Mouse (Mus musculus): ENCODE data around the gene Efcab10. TPM values are rescaled to one million over a fixed set of nuclear protein-coding genes. Genes with fewer than 3 reads are reported as not detected.
A peak's percentile ranks its signal among the peaks of the same experiment; 100 is the strongest.

Gene Efcab10
- polyA plus RNA-seq (2015; fragmentation: Nextera tagmentation; extraction: Ambion mirVana), result 3.6 and 5.1 TPM in 2 replicates

- no peaks in the 10 kb centered on the region for H3K36me3 ChIP-seq
- H3K4me2 ChIP-seq, result peak within 1 kb of the TSS; percentile 60
- no peaks in the 10 kb centered on the region for H3K9me3 ChIP-seq
- 7% methylated on average over 24 of the region's 24 CpGs for WGBS
- peak within 1 kb of the TSS; percentile 67 for H3K9ac ChIP-seq
- peak within 1 kb of the TSS; percentile 86 for H3K27ac ChIP-seq
- ATAC-seq (ENCODE audit: low FRiP score), result peak; percentile 87
- peaks cover 12% of the 10 kb centered on the region for H3K4me1 ChIP-seq (replicated peaks)
- no peaks in the 10 kb centered on the region for H3K27me3 ChIP-seq
- peak within 1 kb of the TSS; percentile 37 for H3K4me3 ChIP-seq
Observed at GRCm38 (mm10) chr12:33394804-33395623, at the start of gene Efcab10. Gene Efcab10 (plus strand): TSS chr12:33394854.

DNA sequence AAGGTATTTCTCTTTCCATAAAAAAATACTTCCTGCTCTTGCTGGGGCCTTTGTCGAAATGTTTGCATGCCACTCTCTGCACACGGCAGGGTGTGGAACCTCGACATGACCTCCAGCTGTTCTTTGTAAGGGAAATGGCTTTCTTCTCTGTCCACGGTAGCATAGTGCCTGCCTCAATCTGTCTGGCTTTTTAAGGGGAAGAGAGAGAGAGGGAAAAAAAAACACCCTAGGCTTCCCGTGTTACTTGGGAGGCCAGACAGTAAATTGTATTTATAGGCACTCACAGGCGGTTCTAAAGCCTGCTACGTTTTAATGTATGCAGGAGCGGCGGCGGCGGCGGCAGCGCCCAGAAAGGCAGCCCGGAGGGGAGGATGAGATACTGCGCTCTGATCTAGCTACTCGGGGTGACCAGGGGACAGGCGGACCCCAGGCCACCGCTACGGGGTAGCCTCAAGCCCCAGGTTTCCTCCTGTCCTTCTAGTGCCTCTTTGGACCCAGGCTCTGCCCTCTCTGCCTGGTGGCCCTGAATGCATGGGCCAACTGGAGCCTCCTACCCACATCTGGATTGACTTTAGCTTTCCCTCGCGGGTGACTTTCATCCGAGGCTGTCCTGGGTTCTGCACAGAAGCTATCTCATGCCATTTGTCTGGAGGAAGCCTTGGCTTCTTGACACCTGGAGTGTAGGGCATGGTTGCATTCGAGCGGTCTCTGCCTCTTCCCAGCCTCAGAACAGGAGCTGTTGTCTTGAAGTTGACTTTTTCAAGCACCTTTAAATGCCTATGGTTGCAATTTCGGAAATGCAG is 49.5 kb upstream of the Efcab10 start:
- peaks cover 54% of the 10 kb centered on the region for H3K4me1 ChIP-seq (replicated peaks)
- WGBS, result 7% methylated on average over 25 of the region's 25 CpGs
- H3K9me3 ChIP-seq, result no peaks in the 10 kb centered on the region
- H3K4me3 ChIP-seq, result peak overlapping the region; percentile 25
- peaks cover 7% of the 10 kb centered on the region for H3K36me3 ChIP-seq
- peak overlapping the region; percentile 52 for H3K4me2 ChIP-seq
- peaks cover 27% of the 10 kb centered on the region for H3K27me3 ChIP-seq
- H3K27ac ChIP-seq, result peak overlapping the region; percentile 60
- peak overlapping the region; percentile 66 for H3K9ac ChIP-seq
- peak; percentile 15; the same call in 1 of the 2 replicates for ATAC-seq (ENCODE audit: low FRiP score)

DNA sequence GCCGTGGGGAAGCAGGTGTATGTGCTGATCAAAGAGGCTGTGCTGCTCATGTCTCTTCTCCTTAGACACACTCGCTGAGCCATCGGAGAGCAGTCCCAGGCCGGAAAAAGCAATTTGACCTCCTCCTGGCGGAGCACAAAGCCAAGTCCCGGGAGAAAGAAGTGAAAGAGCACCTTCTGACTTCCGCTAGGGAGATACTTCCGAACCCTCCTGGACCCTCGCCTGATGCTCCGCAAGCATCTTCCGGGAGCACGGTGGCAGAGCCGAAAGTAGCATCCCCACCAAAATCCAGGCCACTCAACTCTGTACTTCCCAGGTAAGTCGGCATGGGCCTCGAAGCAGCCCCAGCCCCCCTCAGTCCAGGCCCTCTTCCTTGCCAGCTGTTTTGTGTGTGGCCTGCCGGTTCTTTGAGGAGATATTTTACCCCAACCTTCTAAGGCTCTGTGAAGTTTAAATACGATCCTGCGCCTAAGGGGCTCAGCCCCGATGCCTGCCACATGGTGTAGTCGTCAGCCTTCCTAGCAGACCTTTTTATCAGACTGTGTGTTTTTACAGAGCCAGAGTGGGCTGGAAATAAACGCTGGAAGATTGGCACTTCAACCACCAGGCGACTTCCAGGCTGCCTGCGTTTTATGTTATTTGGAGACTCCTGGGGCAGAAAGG is 48.8 kb upstream of the Efcab10 start:
- 31% methylated on average over 23 of the region's 23 CpGs for WGBS
- H3K36me3 ChIP-seq, result peaks cover 11% of the 10 kb centered on the region
- no peaks in the 10 kb centered on the region for H3K9me3 ChIP-seq
- peaks cover 47% of the 10 kb centered on the region for H3K4me1 ChIP-seq (replicated peaks)
- ATAC-seq (ENCODE audit: low FRiP score), result no peak
- peaks cover 27% of the 10 kb centered on the region for H3K27me3 ChIP-seq
- no peak overlapping the region for H3K4me3 ChIP-seq
- H3K9ac ChIP-seq, result peak overlapping the region; percentile 66; the same call in 1 of the 2 replicates
- peak overlapping the region; percentile 52; the same call in 1 of the 2 replicates for H3K4me2 ChIP-seq
- no peak overlapping the region for H3K27ac ChIP-seq

DNA sequence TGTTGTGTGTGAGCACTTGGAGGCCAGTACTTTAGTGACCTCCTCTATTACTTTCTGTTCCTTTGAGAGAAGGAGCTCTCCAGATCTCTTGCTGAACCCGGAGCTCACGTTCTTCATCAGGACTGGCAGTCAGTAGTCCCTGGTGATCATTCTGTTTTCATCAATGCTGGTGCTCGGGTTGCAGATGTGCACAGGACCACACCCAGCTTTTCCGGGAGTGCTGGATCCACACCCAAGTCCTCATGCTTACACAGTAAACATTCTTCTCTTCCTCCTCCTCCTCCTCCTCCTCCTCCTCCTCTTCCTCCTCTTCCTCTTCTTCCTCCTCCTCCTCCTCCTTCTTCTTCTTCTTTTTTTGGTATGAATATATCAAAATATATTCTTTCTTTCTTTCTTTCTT is 42.0 kb upstream of the Efcab10 start:
- no peak for ATAC-seq (ENCODE audit: low FRiP score)
- WGBS, result 77% methylated on average over 4 of the region's 4 CpGs

DNA sequence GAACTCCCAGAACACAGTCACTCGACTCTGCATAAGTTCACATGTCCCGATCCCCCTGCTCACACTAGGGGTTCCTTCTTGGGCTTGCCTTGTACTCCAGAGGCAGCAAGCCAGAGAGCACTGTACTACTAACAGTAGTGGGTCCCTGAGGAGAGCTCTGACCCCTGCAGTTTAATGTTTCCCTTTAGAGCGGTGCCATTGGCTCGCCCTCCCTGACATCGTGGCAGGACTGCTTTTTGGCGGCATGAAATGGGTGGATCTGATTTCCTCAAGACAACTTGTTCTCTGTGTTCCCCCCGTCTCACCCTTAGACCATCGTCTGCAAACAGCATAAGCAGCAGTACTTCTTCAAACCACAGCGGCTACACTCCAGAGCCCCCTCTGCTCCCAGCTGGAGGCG is 36.3 kb upstream of the Efcab10 start:
- H3K9ac ChIP-seq, result no peak overlapping the region
- H3K27me3 ChIP-seq, result no peaks in the 10 kb centered on the region
- peaks cover 14% of the 10 kb centered on the region for H3K4me1 ChIP-seq (replicated peaks)
- H3K9me3 ChIP-seq, result no peaks in the 10 kb centered on the region
- H3K4me2 ChIP-seq, result no peak overlapping the region
- H3K4me3 ChIP-seq, result no peak overlapping the region
- 92% methylated on average over 10 of the region's 10 CpGs for WGBS
- peaks cover 30% of the 10 kb centered on the region for H3K36me3 ChIP-seq
- no peak overlapping the region for H3K27ac ChIP-seq
- no peak for ATAC-seq (ENCODE audit: low FRiP score)

More for the DNA sequence above, 42.0 kb upstream of the Efcab10 start:
- no peak overlapping the region for H3K4me2 ChIP-seq
- peaks cover 23% of the 10 kb centered on the region for H3K36me3 ChIP-seq
- no peak overlapping the region for H3K9ac ChIP-seq
- no peak overlapping the region for H3K4me3 ChIP-seq
- H3K27me3 ChIP-seq, result no peaks in the 10 kb centered on the region
- no peaks in the 10 kb centered on the region for H3K4me1 ChIP-seq (replicated peaks)
- H3K9me3 ChIP-seq, result no peaks in the 10 kb centered on the region
- H3K27ac ChIP-seq, result no peak overlapping the region

DNA sequence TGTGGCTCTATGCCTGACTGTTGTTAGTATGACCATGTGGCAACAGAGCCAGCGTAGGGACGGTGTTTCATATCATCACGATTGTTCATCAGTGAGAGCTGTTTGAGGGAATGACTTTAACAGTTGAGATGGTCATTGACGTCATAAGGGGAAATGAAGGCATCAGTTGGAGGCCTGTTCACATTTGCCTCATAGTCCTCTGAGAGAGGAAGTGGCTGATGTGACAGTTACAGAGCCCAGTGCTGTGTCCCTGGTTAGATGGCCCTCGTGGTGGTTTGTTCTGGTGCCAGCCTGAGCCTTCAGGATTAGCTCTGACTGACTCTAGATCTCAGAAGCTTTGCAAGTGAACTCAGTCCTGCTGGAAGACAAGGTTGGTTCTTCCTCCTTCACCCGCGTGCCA is 35.4 kb upstream of the Efcab10 start:
- peaks cover 17% of the 10 kb centered on the region for H3K4me1 ChIP-seq (replicated peaks)
- H3K27me3 ChIP-seq, result no peaks in the 10 kb centered on the region
- no peak overlapping the region for H3K27ac ChIP-seq
- 95% methylated on average over 7 of the region's 7 CpGs for WGBS
- peaks cover 28% of the 10 kb centered on the region for H3K36me3 ChIP-seq
- H3K4me3 ChIP-seq, result no peak overlapping the region
- ATAC-seq (ENCODE audit: low FRiP score), result no peak
- H3K4me2 ChIP-seq, result no peak overlapping the region
- H3K9ac ChIP-seq, result no peak overlapping the region
- no peaks in the 10 kb centered on the region for H3K9me3 ChIP-seq

GRCm38 (mm10) chr12:33359878-33360482 is 34.7 kb upstream of the Efcab10 start:
- H3K27ac ChIP-seq, result peak overlapping the region; percentile 55; the same call in 1 of the 2 replicates
- H3K4me3 ChIP-seq, result no peak overlapping the region
- peaks cover 17% of the 10 kb centered on the region for H3K4me1 ChIP-seq (replicated peaks)
- H3K9me3 ChIP-seq, result no peaks in the 10 kb centered on the region
- H3K4me2 ChIP-seq, result no peak overlapping the region
- no peaks in the 10 kb centered on the region for H3K27me3 ChIP-seq
- no peak overlapping the region for H3K9ac ChIP-seq
- 87% methylated on average over 5 of the region's 5 CpGs for WGBS
- H3K36me3 ChIP-seq, result peaks cover 25% of the 10 kb centered on the region
- no peak for ATAC-seq (ENCODE audit: low FRiP score)

- H3K4me2 ChIP-seq, result no peak overlapping the region
- H3K27me3 ChIP-seq, result no peaks in the 10 kb centered on the region
- no peak overlapping the region for H3K9ac ChIP-seq
- no peak overlapping the region for H3K4me3 ChIP-seq
- H3K9me3 ChIP-seq, result no peaks in the 10 kb centered on the region
- H3K27ac ChIP-seq, result peak overlapping the region; percentile 55; the same call in 1 of the 2 replicates
- 58% methylated on average over 6 of the region's 6 CpGs for WGBS
- H3K36me3 ChIP-seq, result peaks cover 30% of the 10 kb centered on the region
- peaks cover 17% of the 10 kb centered on the region for H3K4me1 ChIP-seq (replicated peaks)
- peak; percentile 47; the same call in 1 of the 2 replicates for ATAC-seq (ENCODE audit: low FRiP score)
Observed at GRCm38 (mm10) chr12:33360729-33361128, 33.9 kb upstream of the Efcab10 start.

DNA sequence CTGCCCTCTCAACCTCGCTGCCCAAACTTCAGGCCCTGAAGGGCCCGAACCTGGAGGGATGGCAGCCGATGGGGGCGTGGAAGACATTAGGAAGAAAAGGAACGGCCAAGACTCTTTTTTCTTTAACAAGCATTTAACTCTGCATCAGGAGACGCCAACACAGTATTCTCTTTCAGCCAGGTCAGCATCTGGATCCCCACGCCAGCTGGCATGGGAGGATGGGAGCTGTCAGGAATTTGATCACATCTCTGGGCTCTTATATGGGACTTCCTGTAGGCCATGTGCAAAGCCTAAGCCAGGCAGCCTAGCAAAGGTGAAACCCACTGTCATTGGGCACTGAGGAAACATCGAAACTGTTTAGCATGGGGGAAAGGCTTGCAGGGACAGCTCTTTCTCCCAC is 30.1 kb upstream of the Efcab10 start:
- WGBS, result 86% methylated on average over 8 of the region's 8 CpGs
- H3K36me3 ChIP-seq, result peaks cover 37% of the 10 kb centered on the region
- ATAC-seq (ENCODE audit: low FRiP score), result no peak
- no peak overlapping the region for H3K27ac ChIP-seq
- H3K4me1 ChIP-seq (replicated peaks), result peaks cover 17% of the 10 kb centered on the region
- H3K9me3 ChIP-seq, result no peaks in the 10 kb centered on the region
- H3K4me2 ChIP-seq, result no peak overlapping the region
- H3K4me3 ChIP-seq, result no peak overlapping the region
- H3K9ac ChIP-seq, result no peak overlapping the region
- no peaks in the 10 kb centered on the region for H3K27me3 ChIP-seq

DNA sequence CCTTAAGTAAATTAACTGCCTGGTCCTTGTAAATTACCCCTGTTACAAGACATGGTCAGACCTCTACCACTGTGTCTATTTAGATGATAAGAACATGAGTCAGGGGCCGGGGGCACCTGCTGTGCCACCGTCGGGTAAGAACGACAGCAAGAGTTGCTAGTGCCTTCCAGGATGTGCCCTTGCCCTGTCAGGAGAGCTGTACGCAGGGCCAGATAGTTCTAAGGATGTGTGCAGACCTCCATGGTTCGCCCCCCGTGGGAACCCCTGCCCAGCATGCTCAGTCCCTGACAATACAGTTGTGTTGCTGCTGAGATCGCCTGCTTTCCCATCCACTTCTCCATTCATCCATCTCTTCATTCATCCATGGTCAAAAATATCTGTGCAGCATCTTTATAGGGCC is 29.5 kb upstream of the Efcab10 start:
- Histone ChIP-seq H3K36me3 (peaks cover 31% of the 10 kb centered on the region), H3K4me1 (replicated peaks) (peaks cover 14% of the 10 kb centered on the region), H3K27ac (no peak overlapping the region), H3K4me2 (no peak overlapping the region), H3K4me3 (no peak overlapping the region), H3K9me3 (no peaks in the 10 kb centered on the region), H3K27me3 (no peaks in the 10 kb centered on the region), H3K9ac (no peak overlapping the region)
- 86% methylated on average over 8 of the region's 8 CpGs for WGBS
- ATAC-seq (ENCODE audit: low FRiP score), result no peak

DNA sequence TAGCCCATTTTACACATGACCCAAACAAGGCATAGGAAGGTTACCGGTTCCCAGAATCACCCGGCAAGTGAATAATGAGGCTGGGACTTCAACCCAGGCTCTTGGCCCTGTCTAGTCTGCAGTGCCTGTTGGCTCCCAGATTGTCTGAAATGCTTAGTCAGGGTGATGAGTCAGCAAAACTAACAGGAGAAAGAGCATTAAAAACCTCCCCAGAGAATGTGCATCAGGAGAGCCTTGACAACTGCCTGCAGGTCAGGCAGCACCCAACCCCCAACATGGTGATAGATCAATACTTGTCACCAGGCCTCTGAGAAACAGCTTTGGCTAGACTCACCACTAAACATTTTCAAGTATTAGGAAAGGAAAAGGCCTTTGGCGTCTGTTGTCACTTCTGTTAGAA is 25.1 kb upstream of the Efcab10 start:
- Histone ChIP-seq H3K4me3 (no peak overlapping the region), H3K36me3 (peaks cover 31% of the 10 kb centered on the region), H3K27me3 (no peaks in the 10 kb centered on the region), H3K4me2 (no peak overlapping the region), H3K9me3 (no peaks in the 10 kb centered on the region), H3K4me1 (replicated peaks) (no peaks in the 10 kb centered on the region), H3K27ac (no peak overlapping the region), H3K9ac (no peak overlapping the region)
- ATAC-seq (ENCODE audit: low FRiP score), result no peak
- 85% methylated on average over 3 of the region's 3 CpGs for WGBS
